Mouse (Mus musculus): ENCODE results near the gene Lmod3. TPM values are rescaled to one million over a fixed set of nuclear protein-coding genes. Genes with fewer than 3 reads are reported as not detected.

Lmod3 gene
- total RNA-seq (2021) (not detected), polyA plus RNA-seq (2012; rRNA removed) (not detected in 2 replicates)
- long read RNA-seq = 0 reads

DNA sequence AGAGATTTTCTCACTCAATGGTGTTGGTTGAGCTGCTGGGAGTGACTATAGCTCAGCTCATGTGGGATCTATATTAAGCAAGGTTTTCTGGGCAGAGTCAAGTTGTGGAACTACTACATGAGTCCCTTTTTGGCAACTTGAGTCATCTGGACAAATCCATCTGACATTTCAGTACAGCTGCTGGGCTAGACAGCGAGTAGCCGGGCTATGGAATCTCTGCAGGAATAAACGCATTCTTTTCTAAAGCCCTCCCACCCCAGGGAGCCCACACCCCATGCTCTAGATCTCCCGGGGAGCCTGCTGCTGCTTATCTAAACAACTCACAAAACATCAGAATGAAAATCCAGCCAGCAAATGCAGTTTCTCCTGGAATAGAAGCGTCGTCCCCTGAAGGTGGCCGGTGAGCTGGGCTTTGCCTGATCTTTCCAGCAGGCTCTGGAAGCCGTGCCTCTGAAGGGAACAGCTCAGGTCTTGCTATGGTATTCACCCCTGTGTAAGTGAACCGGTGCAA is at the start of gene Lmod3:
Gene Lmod3 (minus strand): TSS at position 49 of the 511 bp plus-strand sequence.
- no peak for DNase-seq

- no peak for DNase-seq
These were observed 49.7 kb upstream of the Lmod3 start for GRCm38 (mm10) chr6:97302303-97302702.

GRCm38 (mm10) chr6:97300659-97301058 is 48.1 kb upstream of the Lmod3 start:
- no peak for DNase-seq

- no peak for DNase-seq
These were observed 47.6 kb upstream of the Lmod3 start for GRCm38 (mm10) chr6:97300180-97300579.

- no peak for DNase-seq
These were observed 44.6 kb upstream of the Lmod3 start for GRCm38 (mm10) chr6:97297151-97297550.

- no peak for DNase-seq
These were observed 43.4 kb upstream of the Lmod3 start for GRCm38 (mm10) chr6:97295866-97296527.

DNA sequence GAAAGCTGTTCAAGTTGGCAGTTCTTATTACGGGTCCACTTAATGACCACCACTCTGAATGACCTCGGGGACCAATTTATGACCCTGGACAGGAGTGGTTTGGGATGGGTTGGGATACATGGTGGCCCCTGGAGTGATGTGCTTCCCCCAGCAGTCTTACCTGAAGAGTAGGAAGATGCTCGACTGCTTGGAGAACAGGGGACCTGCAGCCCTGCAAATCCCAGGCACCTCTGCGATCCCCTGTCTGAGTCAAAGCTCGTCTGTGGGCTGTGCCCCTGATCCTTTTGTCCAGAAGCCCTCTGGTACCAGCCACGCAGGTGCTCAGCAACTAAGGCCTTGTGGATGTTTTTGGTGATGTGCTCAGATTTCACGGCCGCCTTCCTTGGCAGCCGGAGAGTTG is 42.9 kb upstream of the Lmod3 start:
- DNase-seq = no peak

DNA sequence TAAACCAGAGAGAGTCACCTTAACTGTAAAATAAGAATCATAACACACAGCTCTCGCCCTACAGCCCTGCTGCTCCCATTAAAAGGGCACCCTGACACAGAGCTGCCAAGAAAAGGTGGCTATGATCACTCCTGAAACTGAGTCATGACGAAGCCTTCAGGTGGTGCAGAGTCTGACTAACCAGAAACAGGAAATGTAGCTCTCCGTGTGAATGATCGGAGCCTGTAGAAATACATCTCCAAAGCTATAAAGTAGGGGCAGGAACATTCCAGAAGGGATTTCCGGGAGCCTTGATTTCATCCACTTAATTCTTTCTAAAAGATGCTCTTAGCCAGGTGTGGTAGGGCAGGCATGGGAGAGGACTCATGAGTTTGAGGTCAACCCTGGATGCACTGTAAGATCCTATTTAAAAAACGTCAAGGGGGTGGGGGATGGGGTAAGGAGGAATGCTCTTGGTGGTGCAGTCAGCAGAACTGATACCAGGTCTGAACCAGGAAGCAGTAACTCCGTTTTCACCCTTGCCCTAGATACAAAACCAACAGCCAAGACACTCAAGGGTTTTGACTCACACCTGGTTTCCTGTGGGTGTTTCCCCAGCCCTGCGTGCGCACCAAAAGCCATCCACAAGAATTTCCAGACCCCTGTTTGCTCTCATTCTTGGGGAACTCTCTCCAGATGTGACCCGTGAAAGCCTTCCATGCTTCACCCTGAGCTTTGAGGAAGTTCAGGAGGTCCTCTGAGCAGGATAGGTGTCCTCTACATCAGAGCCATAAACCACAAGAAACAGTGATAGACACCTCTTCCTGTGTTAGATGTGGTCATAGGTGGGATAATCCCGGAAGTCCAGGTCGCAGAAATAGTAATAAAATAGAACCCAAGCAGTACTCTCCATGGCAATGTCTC is 41.4 kb upstream of the Lmod3 start:
- DNase-seq = no peak

DNA sequence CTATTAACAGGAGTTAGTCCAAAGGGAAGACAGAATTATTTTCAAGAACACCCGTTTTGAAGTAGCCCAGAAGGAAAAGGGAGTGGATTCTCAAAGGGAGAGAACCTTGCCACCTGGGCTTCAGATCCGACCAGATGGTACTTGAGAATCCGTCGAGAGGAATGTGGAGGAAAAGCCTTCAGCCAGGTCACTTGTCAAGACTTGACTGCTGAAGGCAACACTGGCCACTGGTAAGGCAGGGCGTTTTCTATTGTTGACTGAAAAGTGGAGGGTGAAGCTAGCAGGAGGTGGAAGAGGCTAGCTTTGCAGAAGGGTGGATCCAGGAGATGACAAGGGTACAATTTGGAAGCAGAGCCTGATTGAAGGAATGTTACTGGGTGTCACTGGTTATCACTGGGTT is 40.3 kb upstream of the Lmod3 start:
- no peak for DNase-seq

DNA sequence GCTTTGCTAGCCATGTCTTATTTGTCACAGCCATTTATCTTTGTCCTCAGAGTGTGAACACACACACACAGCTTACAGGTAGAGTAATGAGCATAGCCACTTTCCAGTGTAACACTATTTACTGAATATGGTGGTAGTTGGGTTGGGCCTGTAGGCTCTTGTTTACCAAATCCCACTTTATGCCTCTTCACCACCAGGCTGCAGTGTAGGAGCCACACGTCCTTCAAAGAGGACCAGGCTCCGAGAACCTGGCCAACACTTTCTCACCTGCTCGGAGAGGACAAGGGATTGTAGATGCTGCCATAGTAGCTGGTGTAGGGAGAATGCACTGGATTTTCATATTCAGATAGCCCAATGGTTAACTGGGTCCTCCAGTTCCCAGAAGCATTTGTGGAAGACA is 39.5 kb upstream of the Lmod3 start:
- DNase-seq = no peak

DNA sequence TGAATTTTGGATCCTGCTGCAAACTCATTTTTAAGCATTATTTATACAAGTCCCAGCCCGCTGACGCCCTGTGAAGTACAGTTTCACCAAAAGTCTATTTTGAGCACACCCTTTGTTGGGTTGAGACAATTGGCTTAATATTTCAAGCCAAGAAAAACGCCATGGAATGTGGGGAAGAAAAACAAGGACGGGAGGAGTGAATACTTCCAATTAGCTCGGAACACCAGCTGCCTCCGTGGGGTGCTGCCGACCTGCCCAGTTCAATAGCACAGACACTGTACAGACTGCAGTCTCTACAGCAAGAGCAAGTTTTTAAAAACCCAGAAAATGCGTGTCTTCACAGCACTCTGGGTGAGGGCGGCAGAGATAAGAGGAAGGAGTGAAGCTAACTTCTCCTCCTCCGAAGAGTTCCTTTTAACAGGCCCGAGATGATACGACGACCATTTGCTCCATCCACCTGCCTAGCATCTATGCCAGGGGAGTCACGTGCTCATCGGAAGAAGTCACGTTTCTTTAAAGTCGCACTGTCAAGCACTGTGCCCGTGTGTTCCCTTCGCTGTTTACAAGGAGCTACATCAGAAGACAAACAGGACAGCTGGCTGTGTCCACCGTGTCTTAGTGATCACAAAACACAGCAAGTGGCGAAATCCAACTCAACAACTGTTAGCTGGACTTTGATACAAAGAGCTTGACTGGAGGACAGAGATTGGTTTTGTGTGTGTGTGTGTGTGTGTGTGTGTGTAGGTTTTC is 38.8 kb upstream of the Lmod3 start:
- DNase-seq = no peak

DNA sequence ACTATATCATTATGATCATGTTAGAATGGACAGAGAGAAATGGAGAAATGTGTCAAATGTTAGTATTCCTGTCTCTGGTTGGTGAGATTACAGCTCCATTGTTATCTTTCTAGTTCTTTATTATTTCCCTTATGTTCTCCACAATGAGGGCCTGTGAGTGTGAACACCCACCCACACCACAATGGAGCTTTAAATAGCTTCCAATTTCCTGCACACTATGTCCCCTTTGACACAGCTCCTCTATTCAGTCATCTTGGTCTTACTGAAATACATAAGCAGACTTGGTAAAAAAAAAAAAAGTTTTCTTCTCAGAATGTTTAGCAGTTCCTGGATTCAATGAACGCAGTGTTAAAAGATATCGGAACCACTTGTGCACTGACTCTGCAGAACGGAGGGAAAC is 38.1 kb upstream of the Lmod3 start:
- no peak for DNase-seq

GRCm38 (mm10) chr6:97289838-97290237 is 37.3 kb upstream of the Lmod3 start:
- no peak for DNase-seq

- DNase-seq = no peak
These were observed 36.8 kb upstream of the Lmod3 start for GRCm38 (mm10) chr6:97289316-97289820.

DNA sequence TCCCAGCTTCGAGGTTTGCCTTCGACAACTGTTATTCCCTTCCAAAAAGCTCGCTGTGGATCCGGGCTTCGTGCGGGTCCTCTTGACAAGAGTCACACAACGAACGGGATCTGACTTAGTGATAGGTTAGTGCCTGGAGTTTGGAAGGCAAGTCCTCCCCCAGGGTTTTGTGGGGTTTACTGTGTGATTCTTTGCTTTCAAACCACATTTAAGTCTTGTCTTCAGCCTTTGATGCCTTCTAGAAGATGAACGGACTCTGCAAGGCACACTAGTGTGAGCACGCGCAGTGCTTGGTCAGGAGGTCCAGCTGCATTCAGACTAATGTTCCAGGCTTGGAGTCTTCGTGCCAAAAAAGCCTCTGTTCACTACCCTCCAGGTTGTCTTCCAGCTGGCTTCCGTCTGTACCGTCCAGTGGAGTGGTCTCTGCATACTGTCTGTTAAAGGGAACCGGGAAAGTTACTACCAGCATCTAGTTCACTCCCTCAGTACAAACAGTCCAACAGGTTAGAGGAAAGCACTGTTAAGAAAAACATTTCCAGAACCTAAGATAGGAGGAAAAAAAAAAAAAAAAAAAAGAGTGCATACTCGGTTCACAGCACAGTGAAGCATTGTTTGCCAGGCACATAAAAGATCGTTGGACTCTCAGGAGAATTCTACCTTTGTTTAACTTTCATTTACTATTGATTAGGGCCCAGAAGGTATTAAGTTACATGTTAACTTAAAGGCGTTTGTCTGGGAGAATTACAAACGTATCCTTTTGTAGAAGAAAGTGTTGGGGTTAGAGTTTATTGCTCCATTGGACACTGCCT is 35.7 kb upstream of the Lmod3 start:
- no peak for DNase-seq

DNA sequence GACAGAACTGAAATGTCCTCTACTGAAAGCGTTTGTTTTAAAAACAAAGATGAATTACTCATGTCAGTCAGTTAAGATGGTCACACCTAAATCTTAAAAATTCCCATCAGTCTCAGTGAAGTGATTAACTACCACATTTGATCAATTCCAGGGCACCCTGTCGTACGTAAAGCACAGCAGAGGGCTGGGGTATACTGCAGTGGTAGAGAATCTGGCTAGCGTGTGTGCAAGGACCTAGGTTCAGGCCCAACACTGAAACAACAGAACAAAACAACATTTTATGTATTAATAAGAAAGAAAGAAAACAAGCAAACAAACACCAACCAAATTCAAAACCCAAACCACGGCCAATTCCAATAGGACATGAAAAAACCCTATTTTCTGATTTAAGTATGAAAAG is 33.8 kb upstream of the Lmod3 start:
- DNase-seq = no peak

GRCm38 (mm10) chr6:97283676-97284075 is 31.1 kb upstream of the Lmod3 start:
- DNase-seq = no peak

DNA sequence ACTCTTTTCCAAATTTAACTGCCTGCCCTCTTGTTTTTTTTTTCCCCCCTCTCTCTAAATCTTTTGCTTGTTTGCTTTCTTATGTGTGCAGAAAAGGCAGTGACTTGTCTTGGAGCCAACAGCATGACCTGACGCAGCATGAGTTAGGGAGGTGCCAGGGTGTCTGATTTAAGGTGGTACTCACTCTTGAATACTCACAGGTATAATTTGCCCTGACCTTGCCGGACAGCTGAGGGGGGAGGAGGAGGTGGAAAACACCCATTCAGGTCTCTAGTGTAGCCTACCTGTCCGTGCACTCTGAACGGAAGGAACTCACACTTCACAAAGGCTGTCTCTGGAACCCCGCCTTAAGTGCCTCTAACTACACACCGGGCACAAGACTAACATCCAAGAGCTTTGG is 26.3 kb upstream of the Lmod3 start:
- DNase-seq = no peak

DNA sequence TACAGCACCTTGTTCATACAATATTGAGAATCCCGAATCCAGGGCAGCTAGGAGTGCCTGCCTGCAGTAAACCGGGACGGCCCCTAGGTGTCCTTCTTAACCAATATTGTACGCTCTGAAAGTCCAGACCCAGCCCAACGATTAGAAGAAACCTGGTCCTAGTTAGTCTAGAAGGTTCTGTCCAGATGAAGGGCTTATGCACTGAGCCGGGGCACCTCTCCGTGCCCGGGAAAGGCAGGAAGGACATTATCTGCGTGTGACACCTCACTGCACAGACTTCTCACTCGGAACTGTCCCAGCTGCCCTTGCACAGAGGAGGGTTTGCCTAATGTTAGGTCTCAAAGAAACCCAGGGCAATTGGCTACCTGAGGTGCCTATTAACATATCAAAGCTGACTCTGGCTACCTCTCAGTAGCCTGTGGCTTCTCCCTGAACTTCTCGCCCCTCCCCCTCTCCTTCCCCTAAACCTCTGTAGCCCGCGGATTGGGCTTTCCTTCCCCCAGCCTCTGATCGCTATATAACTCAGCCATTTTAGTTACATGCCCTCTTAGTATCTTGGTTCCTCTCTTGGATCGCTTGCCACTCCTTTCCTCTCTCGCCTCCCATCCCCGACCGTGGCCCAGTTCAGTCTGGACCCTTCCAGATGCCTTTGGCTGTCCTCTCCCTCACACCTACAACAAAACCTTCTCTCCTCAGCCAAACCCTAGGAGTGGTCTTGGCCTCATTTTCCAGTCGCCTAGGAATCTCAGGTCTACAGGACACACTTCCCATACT is 25.6 kb upstream of the Lmod3 start:
- DNase-seq = peak; percentile 79

DNA sequence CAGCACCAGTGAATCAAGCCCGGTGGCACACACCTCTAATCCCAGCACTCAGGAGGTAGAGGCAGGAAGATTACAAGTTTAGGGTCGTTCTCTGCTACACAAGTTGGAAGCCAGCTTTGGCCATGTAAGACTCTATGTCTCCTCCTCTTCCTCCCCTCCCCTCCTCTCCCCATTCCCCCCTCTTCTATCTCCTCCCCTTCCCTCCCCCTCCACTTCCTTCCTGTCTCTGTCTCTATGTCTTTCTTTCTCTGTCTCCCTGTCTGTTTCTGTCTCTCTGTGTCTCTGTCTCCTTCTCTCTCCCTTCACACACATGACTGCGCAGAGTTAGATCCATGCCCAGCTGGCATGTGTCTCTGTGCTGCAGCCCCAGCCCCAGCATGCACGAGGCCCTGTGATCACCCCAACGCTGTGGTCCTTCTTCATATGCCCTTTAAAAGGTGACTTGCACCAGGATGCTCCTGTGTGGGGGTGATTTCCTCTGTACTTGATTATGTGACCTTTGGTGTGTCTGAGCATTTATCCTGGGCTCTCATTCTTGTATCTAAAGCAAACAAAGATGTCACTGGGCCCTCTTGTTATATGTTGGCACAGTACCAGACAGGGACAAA is 24.4 kb upstream of the Lmod3 start:
- DNase-seq = no peak

Data from adrenal gland, adult 2 months (tissue).